Mouse (Mus musculus): Measurements from ENCODE around the gene Parp14. TPM values are rescaled to one million over a fixed set of nuclear protein-coding genes. Genes with fewer than 3 reads are reported as not detected.

The Parp14 gene
- polyA plus RNA-seq, 1 experiment from 2014 or later = 2.5 TPM

DNA sequence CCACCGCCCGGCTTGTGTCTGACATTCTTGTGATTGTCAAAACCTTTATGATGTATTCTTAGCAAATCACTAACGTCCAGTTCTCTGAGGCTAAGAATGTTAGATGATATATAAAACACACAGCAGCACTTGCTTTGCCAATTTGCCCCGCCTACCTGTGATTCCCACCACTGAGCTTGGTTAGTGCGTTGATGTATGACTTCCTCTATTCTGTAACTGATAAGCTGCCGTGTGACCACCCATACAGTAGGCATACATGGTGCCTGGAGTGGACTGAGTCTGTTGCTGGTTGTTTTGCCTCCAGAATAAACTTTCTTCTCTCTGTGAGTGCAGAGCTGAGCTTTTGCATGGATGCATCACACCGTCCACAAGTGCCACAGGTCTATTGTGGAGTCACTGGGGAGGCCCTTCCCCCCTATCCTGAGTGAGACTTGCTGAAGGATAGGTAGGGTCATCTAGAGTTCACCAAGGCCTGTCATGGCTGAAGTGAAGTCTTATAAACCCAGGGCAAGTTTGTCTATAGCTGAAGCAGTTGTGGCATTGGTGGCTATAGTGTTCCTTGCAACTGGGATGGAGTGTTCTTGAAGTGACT is 87.1 kb downstream of the Parp14 start:
- Histone ChIP-seq H3K4me1 (ENCODE audit: control insufficient read depth, insufficient read depth, low read length) (peaks cover 10% of the 10 kb centered on the region), H3K4me3 (ENCODE audit: low read length) (no peak overlapping the region), H3K27ac (ENCODE audit: low read length) (no peak overlapping the region), H3K9ac (ENCODE audit: low read length) (no peak overlapping the region), H3K36me3 (ENCODE audit: control insufficient read depth, insufficient read depth) (peaks cover 3% of the 10 kb centered on the region; the same call in 1 of the 2 replicates), H3K9me3 (replicated peaks; ENCODE audit: control insufficient read depth, low read length) (no peaks in the 10 kb centered on the region), H3K27me3 (ENCODE audit: control insufficient read depth, insufficient read depth, low read length) (no peaks in the 10 kb centered on the region), H3K4me2 (ENCODE audit: low read depth, low read length) (no peak overlapping the region)
- WGBS = 55% methylated on average over 7 of the region's 7 CpGs
- ATAC-seq (replicated peaks; ENCODE audit: extremely low read depth, insufficient read depth, low FRiP score) = no peak

DNA sequence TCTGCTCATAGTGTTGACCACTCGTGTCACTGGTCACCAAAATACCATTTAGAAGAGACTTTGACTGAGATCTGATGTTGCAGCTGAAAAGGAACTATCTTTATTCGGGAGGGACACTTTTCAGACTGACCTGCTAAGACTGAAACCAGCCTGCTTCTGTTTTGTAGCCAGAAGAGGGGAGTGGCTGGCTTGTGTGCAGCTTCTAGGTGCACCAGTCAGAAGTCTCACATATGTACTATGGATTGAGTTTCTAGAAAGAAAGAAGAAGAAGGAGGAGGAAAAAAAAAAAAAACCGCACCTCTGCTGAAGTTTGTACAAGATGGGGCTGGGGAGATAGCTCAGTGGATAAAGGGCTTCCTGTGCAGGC is 88.2 kb downstream of the Parp14 start:
- H3K9ac ChIP-seq (ENCODE audit: low read length) = no peak overlapping the region
- H3K27ac ChIP-seq (ENCODE audit: low read length) = no peak overlapping the region
- H3K9me3 ChIP-seq (replicated peaks; ENCODE audit: control insufficient read depth, low read length) = no peaks in the 10 kb centered on the region
- H3K4me2 ChIP-seq (ENCODE audit: low read depth, low read length) = no peak overlapping the region
- no peak overlapping the region for H3K4me3 ChIP-seq (ENCODE audit: low read length)
- 76% methylated on average over 3 of the region's 3 CpGs for WGBS
- H3K36me3 ChIP-seq (ENCODE audit: control insufficient read depth, insufficient read depth) = peaks cover 3% of the 10 kb centered on the region; the same call in 1 of the 2 replicates
- peaks cover 10% of the 10 kb centered on the region for H3K4me1 ChIP-seq (ENCODE audit: control insufficient read depth, insufficient read depth, low read length)
- no peak for ATAC-seq (replicated peaks; ENCODE audit: extremely low read depth, insufficient read depth, low FRiP score)
- no peaks in the 10 kb centered on the region for H3K27me3 ChIP-seq (ENCODE audit: control insufficient read depth, insufficient read depth, low read length)

Other genes starting within 250 kb of the Parp14 start
- gene Dirc2, start 102.2 kb downstream of the Parp14 start, polyA plus RNA-seq (2015; fragmentation: Nextera tagmentation; extraction: Ambion mirVana) = 10.1 and 12.0 TPM in 2 replicates
- 8.3 and 9.4 TPM in 2 replicates for gene Hspbap1, start 101.2 kb downstream of the Parp14 start, polyA plus RNA-seq (2015; fragmentation: Nextera tagmentation; extraction: Ambion mirVana)
- 11.0 and 15.4 TPM in 2 replicates for gene Parp9, start 66.9 kb upstream of the Parp14 start, polyA plus RNA-seq (2015; fragmentation: Nextera tagmentation; extraction: Ambion mirVana)
- gene Dtx3l, start 67.6 kb upstream of the Parp14 start, polyA plus RNA-seq (2015; fragmentation: Nextera tagmentation; extraction: Ambion mirVana) = 7.7 and 9.4 TPM in 2 replicates
- gene Kpna1, start 107.2 kb upstream of the Parp14 start, polyA plus RNA-seq (2015; fragmentation: Nextera tagmentation; extraction: Ambion mirVana) = 41.4 and 43.5 TPM in 2 replicates
- 6.5 and 6.9 TPM in 2 replicates for gene Wdr5b, start 169.6 kb upstream of the Parp14 start, polyA plus RNA-seq (2015; fragmentation: Nextera tagmentation; extraction: Ambion mirVana)
- 952 and 987 TPM in 2 replicates for gene Fam162a, start 200.1 kb upstream of the Parp14 start, polyA plus RNA-seq (2015; fragmentation: Nextera tagmentation; extraction: Ambion mirVana)
- gene Ccdc58, start 200.1 kb upstream of the Parp14 start, polyA plus RNA-seq (2015; fragmentation: Nextera tagmentation; extraction: Ambion mirVana) = 82.2 and 98.9 TPM in 2 replicates

Measured in heart, embryonic 16.5 days (tissue).